Mouse (Mus musculus) hindbrain, embryonic 13.5 days (tissue): ENCODE measurements around the gene Rbmx. TPM values are rescaled to one million over a fixed set of nuclear protein-coding genes. Genes with fewer than 3 reads are reported as not detected.

Source experiments
- ATAC-seq: fragments of 200-750 bp; cut with Nextera tagmentation; 2 replicates; pipeline ENCODE4 v1.8.0; 2017; ENCODE audit warnings: moderate TSS enrichment; ENCODE audit not compliant: low FRiP score
- H3K27ac ChIP-seq: fragments of 300-500 bp; sonication (generic); 2 replicates; pipeline ENCODE4 v1.5.1; 2015; ENCODE audit warnings: inconsistent platforms, mild to moderate bottlenecking, moderate library complexity
- H3K27me3 ChIP-seq: fragments of 300-500 bp; sonication (generic); 2 replicates; pipeline ENCODE4 v1.6.1; 2015; ENCODE audit warnings: mild to moderate bottlenecking, inconsistent platforms
- H3K36me3 ChIP-seq: fragments of 300-500 bp; sonication (generic); 2 replicates; pipeline ENCODE4 v1.6.1; 2015; ENCODE audit warnings: mild to moderate bottlenecking, inconsistent platforms
- H3K4me1 ChIP-seq: fragments of 300-500 bp; sonication (generic); replicated peaks from 2 replicates; pipeline ENCODE4 v1.6.1; 2015; ENCODE audit warnings: inconsistent platforms
- H3K4me2 ChIP-seq: fragments of 300-500 bp; sonication (generic); 2 replicates; pipeline ENCODE4 v1.6.1; 2015; ENCODE audit warnings: inconsistent platforms, mild to moderate bottlenecking, moderate library complexity
- H3K4me3 ChIP-seq: fragments of 300-500 bp; sonication (generic); 2 replicates; pipeline ENCODE4 v1.5.1; 2015; ENCODE audit warnings: mild to moderate bottlenecking, inconsistent platforms
- H3K9ac ChIP-seq: fragments of 300-500 bp; sonication (generic); 2 replicates; pipeline ENCODE4 v1.6.1; 2015; ENCODE audit warnings: mild to moderate bottlenecking, inconsistent platforms
- H3K9me3 ChIP-seq: fragments of 300-500 bp; sonication (generic); 2 replicates; pipeline ENCODE4 v1.6.1; 2016; ENCODE audit warnings: inconsistent platforms
- WGBS: fragments of 180-500 bp; shearing (Covaris S2); methylation state at CpG from one replicate; pipeline ENCODE4 v1.1.7; 2015; 5-methylcytosine and 5-hydroxymethylcytosine counted together
- polyA plus RNA-seq: library from polyadenylated mRNA; unstranded; fragments of >200 nt; fragmentation: Nextera tagmentation; extraction: Ambion mirVana; gene quantifications from 2 replicates; pipeline ENCODE4 v1.2.1, GENCODE M21; 2015

The Rbmx gene
- polyA plus RNA-seq, 1 experiment from 2014 or later = 224 TPM

DNA sequence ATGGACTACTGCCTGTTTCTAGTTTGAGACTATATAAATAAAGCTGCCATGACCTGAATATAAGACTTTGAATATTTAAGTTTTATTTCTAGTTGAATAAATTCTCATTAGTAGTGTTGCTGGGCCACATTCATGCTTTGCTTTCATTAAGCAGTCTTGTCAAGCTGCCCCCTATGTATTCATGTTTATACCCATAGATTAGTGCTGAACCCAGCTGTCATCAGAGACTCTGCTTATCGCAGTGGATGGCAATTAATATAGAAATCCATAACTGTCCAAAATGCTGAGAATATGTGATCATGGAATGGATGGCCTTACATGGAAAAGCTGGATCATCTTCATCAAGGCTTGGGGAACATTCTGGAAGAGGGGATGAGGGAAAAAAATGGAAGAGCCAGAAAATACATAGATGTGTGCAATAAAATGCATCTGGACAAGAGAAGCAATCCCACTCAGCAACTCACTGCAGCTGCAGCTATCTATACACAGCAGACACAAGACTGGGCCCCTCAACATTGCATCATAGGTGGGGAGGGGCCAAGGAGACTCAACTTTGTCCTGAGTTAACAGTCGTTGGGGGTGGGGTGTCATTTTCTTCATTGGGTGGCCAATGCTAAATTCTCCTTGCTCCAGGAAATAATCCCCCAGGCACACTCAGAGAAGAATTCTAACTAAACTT lies 27.8 kb downstream of the Rbmx start:
- 58% methylated on average over 2 of the region's 2 CpGs for WGBS
- no peaks in the 10 kb centered on the region for H3K27me3 ChIP-seq

DNA sequence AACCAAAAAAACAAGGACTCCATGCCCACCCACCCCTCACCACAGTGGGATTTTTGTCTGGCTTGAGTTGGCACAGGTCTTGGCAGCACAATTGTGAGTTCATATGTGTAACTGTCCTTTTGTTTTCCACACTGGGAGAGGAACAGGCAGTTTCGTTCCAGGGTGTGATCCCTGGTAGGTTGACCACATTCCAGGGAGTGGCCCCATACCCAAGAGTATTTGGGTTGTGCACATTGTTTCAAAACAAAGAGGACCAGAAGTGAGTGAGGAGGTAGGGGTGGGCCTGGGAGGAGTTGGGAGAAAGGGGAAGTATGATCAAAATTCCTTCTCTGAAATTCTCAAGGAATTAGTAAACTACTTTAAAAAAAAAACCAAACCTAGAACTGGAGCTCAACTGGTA lies 33.5 kb downstream of the Rbmx start:
- no peak for ATAC-seq
- H3K4me2 ChIP-seq = no peak overlapping the region
- no peaks in the 10 kb centered on the region for H3K27me3 ChIP-seq
- WGBS = 54% methylated on average over 1 of the region's 1 CpGs
- H3K9ac ChIP-seq = no peak overlapping the region
- no peak overlapping the region for H3K27ac ChIP-seq
- no peaks in the 10 kb centered on the region for H3K4me1 ChIP-seq
- no peaks in the 10 kb centered on the region for H3K9me3 ChIP-seq
- no peak overlapping the region for H3K4me3 ChIP-seq
- no peaks in the 10 kb centered on the region for H3K36me3 ChIP-seq

More for the DNA sequence above, 27.8 kb downstream of the Rbmx start:
- Histone ChIP-seq H3K27ac (no peak overlapping the region), H3K9me3 (no peaks in the 10 kb centered on the region), H3K4me3 (no peak overlapping the region), H3K4me2 (no peak overlapping the region), H3K36me3 (no peaks in the 10 kb centered on the region), H3K9ac (no peak overlapping the region), H3K4me1 (no peaks in the 10 kb centered on the region)
- ATAC-seq = no peak

DNA sequence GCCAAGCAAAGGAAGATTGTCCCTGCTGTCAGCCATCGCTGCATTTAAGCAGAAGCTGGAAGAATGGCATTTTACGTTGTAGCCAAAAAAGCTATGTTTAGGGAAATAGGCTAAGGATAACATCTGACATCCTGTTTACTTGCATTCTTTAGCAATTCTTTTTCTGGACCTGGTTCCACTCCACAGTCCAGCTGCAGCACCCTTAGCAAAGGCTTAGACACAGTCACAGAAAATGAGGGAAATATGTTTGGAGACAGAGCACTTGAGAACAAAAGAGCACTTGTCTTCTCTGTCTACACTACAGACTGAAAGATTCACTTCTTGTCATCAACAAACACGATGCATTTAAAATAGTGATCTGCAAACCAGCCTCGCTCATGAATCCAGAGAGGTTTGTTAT lies 53.6 kb downstream of the Rbmx start:
- H3K9me3 ChIP-seq = no peaks in the 10 kb centered on the region
- no peak for ATAC-seq
- H3K27me3 ChIP-seq = no peaks in the 10 kb centered on the region
- H3K27ac ChIP-seq = no peak overlapping the region
- WGBS = 82% methylated on average over 4 of the region's 4 CpGs
- H3K4me2 ChIP-seq = no peak overlapping the region
- no peak overlapping the region for H3K9ac ChIP-seq
- no peaks in the 10 kb centered on the region for H3K36me3 ChIP-seq
- no peak overlapping the region for H3K4me3 ChIP-seq
- no peaks in the 10 kb centered on the region for H3K4me1 ChIP-seq

DNA sequence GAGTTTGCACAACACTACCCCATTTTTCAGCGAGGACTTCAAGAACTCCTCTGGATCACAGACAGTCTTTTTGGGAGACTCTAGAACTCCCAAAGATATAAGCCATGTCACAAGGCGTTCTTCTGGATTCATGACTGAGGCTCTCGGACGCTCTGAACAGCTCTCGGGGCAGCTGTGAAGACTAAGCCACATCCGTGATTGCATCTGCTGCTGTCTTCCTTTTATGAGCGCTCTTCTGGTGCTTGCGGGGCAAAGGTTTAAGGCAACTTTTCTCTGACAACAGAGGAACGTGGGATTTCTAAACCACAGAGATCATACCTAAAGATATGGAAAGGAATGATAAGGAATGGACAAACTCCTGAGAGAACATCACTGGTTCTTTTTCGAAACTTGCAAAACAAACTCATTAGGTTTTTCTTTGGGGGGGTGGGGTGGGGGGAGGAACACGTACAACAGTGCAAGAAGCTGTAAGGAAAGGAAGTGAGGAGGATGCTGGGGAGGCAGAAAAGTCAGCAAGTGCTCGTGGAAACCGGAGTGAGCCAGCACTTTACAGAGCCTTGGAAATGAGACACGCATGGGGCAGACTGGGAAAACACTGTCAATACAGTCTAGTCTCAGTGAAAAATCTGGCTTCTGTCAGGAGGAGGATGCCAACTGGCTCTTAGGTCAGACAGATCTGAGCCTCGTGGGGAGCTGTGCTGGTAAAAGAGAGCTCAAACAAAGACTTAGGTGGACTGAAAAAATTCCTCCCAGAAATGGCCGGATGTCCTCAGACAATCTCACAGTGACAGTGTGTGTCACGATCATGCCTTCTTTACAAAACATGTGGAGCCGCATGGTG lies 54.2 kb downstream of the Rbmx start, which contains the start of gene Arhgef6:
TSS of gene Arhgef6 (minus strand) at position 359 of the 841 bp plus-strand sequence.
- no peaks in the 10 kb centered on the region for H3K36me3 ChIP-seq
- no peaks in the 10 kb centered on the region for H3K27me3 ChIP-seq
- H3K9me3 ChIP-seq = no peaks in the 10 kb centered on the region
- 74% methylated on average over 18 of the region's 18 CpGs for WGBS
- H3K4me3 ChIP-seq = no peak within 1 kb of the TSS
- no peak for ATAC-seq
- H3K9ac ChIP-seq = no peak within 1 kb of the TSS
- H3K27ac ChIP-seq = no peak within 1 kb of the TSS
- no peaks in the 10 kb centered on the region for H3K4me1 ChIP-seq
- H3K4me2 ChIP-seq = no peak within 1 kb of the TSS

DNA sequence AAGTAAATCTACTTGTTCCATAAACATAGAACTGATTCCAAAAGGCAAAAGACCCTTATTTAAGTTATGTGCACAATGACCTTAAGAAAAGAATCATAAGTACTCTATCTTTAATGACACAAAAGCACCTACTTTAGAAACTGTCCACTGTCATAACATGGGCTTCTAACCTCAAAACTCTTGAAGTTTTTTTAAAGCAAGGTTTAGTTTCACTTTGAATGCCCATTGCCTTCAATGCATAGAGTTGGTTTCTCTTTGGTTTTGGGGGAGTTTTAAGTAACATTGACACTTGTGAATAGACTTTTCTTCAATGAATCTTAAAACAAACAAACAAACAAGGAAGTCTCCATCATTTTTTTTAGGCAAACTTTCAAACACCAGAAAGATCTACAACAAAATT lies 55.3 kb downstream of the Rbmx start:
- Histone ChIP-seq H3K27ac (no peak overlapping the region), H3K4me2 (no peak overlapping the region), H3K36me3 (no peaks in the 10 kb centered on the region), H3K9me3 (no peaks in the 10 kb centered on the region), H3K4me1 (no peaks in the 10 kb centered on the region), H3K27me3 (no peaks in the 10 kb centered on the region), H3K4me3 (no peak overlapping the region), H3K9ac (no peak overlapping the region)
- no peak for ATAC-seq

DNA sequence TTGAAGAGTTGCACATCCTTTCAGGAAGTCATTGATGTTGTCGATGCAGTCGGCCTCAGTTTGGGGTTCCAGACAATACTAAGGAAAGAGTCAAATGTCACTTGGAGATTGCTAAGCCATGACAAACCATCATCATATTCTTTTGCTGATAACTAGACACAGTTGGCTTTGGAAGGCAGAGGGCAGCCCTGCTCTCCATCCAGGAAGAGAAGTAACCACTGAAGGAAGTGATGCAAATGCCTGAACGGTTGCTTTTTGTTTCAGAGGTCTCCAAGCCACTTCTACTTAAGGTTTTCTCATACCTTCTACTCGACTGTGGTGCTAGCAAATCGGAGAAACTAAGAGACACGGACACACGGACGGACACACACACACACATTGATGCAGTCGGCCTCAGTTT lies 55.9 kb downstream of the Rbmx start:
- no peak for ATAC-seq
- Histone ChIP-seq H3K4me1 (no peaks in the 10 kb centered on the region), H3K27me3 (no peaks in the 10 kb centered on the region), H3K27ac (no peak overlapping the region), H3K9ac (no peak overlapping the region), H3K9me3 (no peaks in the 10 kb centered on the region), H3K4me2 (no peak overlapping the region), H3K4me3 (no peak overlapping the region), H3K36me3 (no peaks in the 10 kb centered on the region)
- WGBS = 87% methylated on average over 9 of the region's 9 CpGs

DNA sequence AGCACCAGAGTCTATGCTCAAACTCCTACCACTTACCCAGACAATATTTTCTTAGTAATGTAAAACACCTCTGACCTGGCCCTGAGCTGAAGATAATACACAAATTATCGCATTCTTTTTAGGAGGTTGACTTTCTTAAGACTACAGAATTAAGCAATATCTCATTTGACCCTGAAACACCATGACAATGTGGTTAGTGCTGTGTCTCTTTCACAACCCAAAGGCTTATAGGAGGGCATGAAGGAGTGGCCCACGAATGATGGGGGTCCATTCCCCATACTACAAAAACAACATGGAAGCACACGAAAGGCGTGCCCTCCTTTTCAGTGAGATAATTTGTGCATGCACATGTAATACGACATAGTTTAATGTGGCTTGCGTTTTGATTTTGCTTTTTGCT lies 57.5 kb downstream of the Rbmx start:
- Histone ChIP-seq H3K4me3 (no peak overlapping the region), H3K9ac (no peak overlapping the region), H3K36me3 (no peaks in the 10 kb centered on the region), H3K9me3 (no peaks in the 10 kb centered on the region), H3K27me3 (no peaks in the 10 kb centered on the region), H3K27ac (no peak overlapping the region), H3K4me2 (no peak overlapping the region), H3K4me1 (no peaks in the 10 kb centered on the region)
- ATAC-seq = no peak
- 90% methylated on average over 6 of the region's 6 CpGs for WGBS

Other genes with a start within 250 kb of the Rbmx start
- not detected in 2 replicates for gene Cd40lg, start 180.9 kb downstream of the Rbmx start, polyA plus RNA-seq
- gene Arhgef6, start 54.3 kb downstream of the Rbmx start, polyA plus RNA-seq = 5.7 and 7.8 TPM in 2 replicates
- not detected in 2 replicates for gene Gm364, start 16.1 kb upstream of the Rbmx start, polyA plus RNA-seq
- 0.18 and 0.23 TPM in 2 replicates for gene Gpr101, start 110.7 kb upstream of the Rbmx start, polyA plus RNA-seq